Mouse (Mus musculus): ENCODE results near the gene Btbd17. TPM values are rescaled to one million over a fixed set of nuclear protein-coding genes. Genes with fewer than 3 reads are reported as not detected.

Gene Btbd17
- polyA plus RNA-seq, 1 experiment: 0.14 TPM

- TF ChIP-seq CTCF (IDR thresholded peaks at IDR 0.05; ENCODE audit: extremely low read depth, insufficient read depth, insufficient read length, insufficient replicate concordance) (peak; percentile 6; the same call in 1 of the 2 replicates), POLR2A (IDR thresholded peaks at IDR 0.05; ENCODE audit: low read depth, low read length) (no peak)
- no peak overlapping the region for H3K4me3 ChIP-seq (ENCODE audit: extremely low read depth, insufficient read depth, insufficient read length)
- no peak overlapping the region for H3K27ac ChIP-seq (ENCODE audit: insufficient read depth, low read length)
- DNase-seq (ENCODE audit: low read depth in 1 of 2, low spot score in 2 of 2): no peak
- no peaks in the 10 kb centered on the region for H3K36me3 ChIP-seq (ENCODE audit: control insufficient read depth, insufficient read depth, low read length)
- peaks cover 21% of the 10 kb centered on the region for H3K4me1 ChIP-seq (ENCODE audit: control insufficient read depth, insufficient read depth, insufficient read length)
- WGBS: 36% methylated on average over 4 of the region's 4 CpGs
- H3K27me3 ChIP-seq (ENCODE audit: control insufficient read depth, insufficient read depth, low read length): peaks cover 14% of the 10 kb centered on the region
Measured at GRCm38 (mm10) chr11:114790841-114791240, 4.9 kb downstream of the Btbd17 start.

- Histone ChIP-seq H3K4me1 (ENCODE audit: control insufficient read depth, insufficient read depth, insufficient read length) (peaks cover 21% of the 10 kb centered on the region), H3K27me3 (ENCODE audit: control insufficient read depth, insufficient read depth, low read length) (peaks cover 16% of the 10 kb centered on the region), H3K36me3 (ENCODE audit: control insufficient read depth, insufficient read depth, low read length) (no peaks in the 10 kb centered on the region), H3K27ac (ENCODE audit: insufficient read depth, low read length) (no peak overlapping the region), H3K4me3 (ENCODE audit: extremely low read depth, insufficient read depth, insufficient read length) (no peak overlapping the region)
- WGBS: 73% methylated on average over 12 of the region's 12 CpGs
- DNase-seq (ENCODE audit: low read depth in 1 of 2, low spot score in 2 of 2): no peak
- TF ChIP-seq CTCF (IDR thresholded peaks at IDR 0.05; ENCODE audit: extremely low read depth, insufficient read depth, insufficient read length, insufficient replicate concordance) (no peak), POLR2A (IDR thresholded peaks at IDR 0.05; ENCODE audit: low read depth, low read length) (no peak)
Measured at GRCm38 (mm10) chr11:114790171-114790570, 5.6 kb downstream of the Btbd17 start.

- TF ChIP-seq POLR2A (IDR thresholded peaks at IDR 0.05; ENCODE audit: low read depth, low read length) (no peak), CTCF (IDR thresholded peaks at IDR 0.05; ENCODE audit: extremely low read depth, insufficient read depth, insufficient read length, insufficient replicate concordance) (no peak)
- H3K4me3 ChIP-seq (ENCODE audit: extremely low read depth, insufficient read depth, insufficient read length): no peak overlapping the region
- no peak for DNase-seq (ENCODE audit: low read depth in 1 of 2, low spot score in 2 of 2)
- H3K4me1 ChIP-seq (ENCODE audit: control insufficient read depth, insufficient read depth, insufficient read length): peaks cover 21% of the 10 kb centered on the region
- no peak overlapping the region for H3K27ac ChIP-seq (ENCODE audit: insufficient read depth, low read length)
- H3K27me3 ChIP-seq (ENCODE audit: control insufficient read depth, insufficient read depth, low read length): peaks cover 17% of the 10 kb centered on the region
- 73% methylated on average over 9 of the region's 9 CpGs for WGBS
- no peaks in the 10 kb centered on the region for H3K36me3 ChIP-seq (ENCODE audit: control insufficient read depth, insufficient read depth, low read length)
Measured at GRCm38 (mm10) chr11:114789716-114790115, 6.0 kb downstream of the Btbd17 start.

GRCm38 (mm10) chr11:114789061-114789714 lies 6.6 kb downstream of the Btbd17 start:
- no peaks in the 10 kb centered on the region for H3K36me3 ChIP-seq (ENCODE audit: control insufficient read depth, insufficient read depth, low read length)
- H3K27ac ChIP-seq (ENCODE audit: insufficient read depth, low read length): no peak overlapping the region
- WGBS: 13% methylated on average over 30 of the region's 30 CpGs
- peaks cover 17% of the 10 kb centered on the region for H3K27me3 ChIP-seq (ENCODE audit: control insufficient read depth, insufficient read depth, low read length)
- H3K4me1 ChIP-seq (ENCODE audit: control insufficient read depth, insufficient read depth, insufficient read length): peaks cover 21% of the 10 kb centered on the region
- peak in 1 of 2 experiments; percentile 77 for DNase-seq (ENCODE audit: low read depth in 1 of 2, low spot score in 2 of 2)
- no peak overlapping the region for H3K4me3 ChIP-seq (ENCODE audit: extremely low read depth, insufficient read depth, insufficient read length)
- TF ChIP-seq POLR2A (IDR thresholded peaks at IDR 0.05; ENCODE audit: low read depth, low read length) (no peak), CTCF (IDR thresholded peaks at IDR 0.05; ENCODE audit: extremely low read depth, insufficient read depth, insufficient read length, insufficient replicate concordance) (peak; percentile 94)

GRCm38 (mm10) chr11:114787611-114788010 lies 8.1 kb downstream of the Btbd17 start:
- Histone ChIP-seq H3K27me3 (ENCODE audit: control insufficient read depth, insufficient read depth, low read length) (peaks cover 17% of the 10 kb centered on the region), H3K4me3 (ENCODE audit: extremely low read depth, insufficient read depth, insufficient read length) (no peak overlapping the region), H3K36me3 (ENCODE audit: control insufficient read depth, insufficient read depth, low read length) (no peaks in the 10 kb centered on the region), H3K27ac (ENCODE audit: insufficient read depth, low read length) (no peak overlapping the region), H3K4me1 (ENCODE audit: control insufficient read depth, insufficient read depth, insufficient read length) (peaks cover 21% of the 10 kb centered on the region)
- DNase-seq (ENCODE audit: low read depth in 1 of 2, low spot score in 2 of 2): no peak
- TF ChIP-seq POLR2A (IDR thresholded peaks at IDR 0.05; ENCODE audit: low read depth, low read length) (no peak), CTCF (IDR thresholded peaks at IDR 0.05; ENCODE audit: extremely low read depth, insufficient read depth, insufficient read length, insufficient replicate concordance) (no peak)
- 82% methylated on average over 3 of the region's 3 CpGs for WGBS

GRCm38 (mm10) chr11:114786326-114786725 lies 9.4 kb downstream of the Btbd17 start:
- no peak for DNase-seq (ENCODE audit: low read depth in 1 of 2, low spot score in 2 of 2)
- Histone ChIP-seq H3K27ac (ENCODE audit: insufficient read depth, low read length) (no peak overlapping the region), H3K4me3 (ENCODE audit: extremely low read depth, insufficient read depth, insufficient read length) (no peak overlapping the region), H3K27me3 (ENCODE audit: control insufficient read depth, insufficient read depth, low read length) (peaks cover 11% of the 10 kb centered on the region; the same call in 1 of the 2 replicates), H3K4me1 (ENCODE audit: control insufficient read depth, insufficient read depth, insufficient read length) (peaks cover 11% of the 10 kb centered on the region), H3K36me3 (ENCODE audit: control insufficient read depth, insufficient read depth, low read length) (no peaks in the 10 kb centered on the region)
- WGBS: 7% methylated on average over 43 of the region's 43 CpGs
- TF ChIP-seq POLR2A (IDR thresholded peaks at IDR 0.05; ENCODE audit: low read depth, low read length) (no peak), CTCF (IDR thresholded peaks at IDR 0.05; ENCODE audit: extremely low read depth, insufficient read depth, insufficient read length, insufficient replicate concordance) (no peak)

GRCm38 (mm10) chr11:114785892-114786291 lies 9.9 kb downstream of the Btbd17 start:
- no peak for DNase-seq (ENCODE audit: low read depth in 1 of 2, low spot score in 2 of 2)
- no peak overlapping the region for H3K4me3 ChIP-seq (ENCODE audit: extremely low read depth, insufficient read depth, insufficient read length)
- H3K4me1 ChIP-seq (ENCODE audit: control insufficient read depth, insufficient read depth, insufficient read length): peaks cover 9% of the 10 kb centered on the region
- no peak overlapping the region for H3K27ac ChIP-seq (ENCODE audit: insufficient read depth, low read length)
- no peaks in the 10 kb centered on the region for H3K36me3 ChIP-seq (ENCODE audit: control insufficient read depth, insufficient read depth, low read length)
- 55% methylated on average over 10 of the region's 10 CpGs for WGBS
- TF ChIP-seq CTCF (IDR thresholded peaks at IDR 0.05; ENCODE audit: extremely low read depth, insufficient read depth, insufficient read length, insufficient replicate concordance) (no peak), POLR2A (IDR thresholded peaks at IDR 0.05; ENCODE audit: low read depth, low read length) (no peak)
- peaks cover 10% of the 10 kb centered on the region; the same call in 1 of the 2 replicates for H3K27me3 ChIP-seq (ENCODE audit: control insufficient read depth, insufficient read depth, low read length)
